Mouse (Mus musculus) MEL (cell line): ENCODE data around the gene Ak5. TPM values are rescaled to one million over a fixed set of nuclear protein-coding genes. Genes with fewer than 3 reads are reported as not detected.

Source experiments
- DNase-seq: peaks from one replicate; pipeline ENCODE4 v3.0.0; 2011; ENCODE audit warnings: low read depth, low spot score
- H3K27ac ChIP-seq: 2 replicates; pipeline ENCODE4 v1.5.1; 2012; ENCODE audit warnings: low read depth, mild to moderate bottlenecking, control low read depth, low read length, moderate library complexity; ENCODE audit not compliant: control insufficient read depth
- H3K27me3 ChIP-seq, 2 experiments: fragments of 150-350 bp in 1 of 2; sonication (generic) in 1 of 2; 2 replicates each; pipeline ENCODE4 v1.6.1; 2012; ENCODE audit warnings: low read length in 2 of 2, mild to moderate bottlenecking in 2 of 2, improper control_type of control experiment in 1 of 2, moderate library complexity in 1 of 2; ENCODE audit not compliant: insufficient read depth in 2 of 2, control insufficient read depth in 1 of 2
- H3K36me3 ChIP-seq, 2 experiments: 2 replicates each; pipeline ENCODE4 v1.6.1; 2012 to 2014; ENCODE audit warnings: low read length in 2 of 2, improper control_type of control experiment in 1 of 2, inconsistent platforms in 1 of 2, mild to moderate bottlenecking in 1 of 2; ENCODE audit not compliant: insufficient read depth in 2 of 2, control insufficient read depth in 1 of 2
- H3K4me1 ChIP-seq, 2 experiments: fragments of 150-350 bp in 1 of 2; sonication (generic) in 1 of 2; 2 replicates each; pipeline ENCODE4 v1.6.1; 2012; ENCODE audit warnings: low read length in 2 of 2, improper control_type of control experiment in 1 of 2, mild to moderate bottlenecking in 1 of 2; ENCODE audit not compliant: insufficient read depth in 2 of 2, control insufficient read depth in 1 of 2
- H3K4me3 ChIP-seq, 2 experiments: fragments of 150-350 bp in 1 of 2; sonication (generic) in 1 of 2; 2 replicates each; pipeline ENCODE4 v1.5.1; 2012; ENCODE audit warnings: low read depth in 2 of 2, low read length in 2 of 2, mild to moderate bottlenecking in 2 of 2, moderate library complexity in 2 of 2, control low read depth in 1 of 2, improper control_type of control experiment in 1 of 2; ENCODE audit not compliant: control insufficient read depth in 1 of 2, insufficient read depth in 1 of 2
- H3K79me2 ChIP-seq: 2 replicates; pipeline ENCODE4 v1.6.1; 2012; ENCODE audit warnings: mild to moderate bottlenecking, low read length, moderate library complexity; ENCODE audit not compliant: control insufficient read depth, poor library complexity, insufficient read depth
- H3K9ac ChIP-seq: 2 replicates; pipeline ENCODE4 v1.6.1; 2012; ENCODE audit warnings: low read depth, mild to moderate bottlenecking, control low read depth, low read length, moderate library complexity; ENCODE audit not compliant: control insufficient read depth, poor library complexity, severe bottlenecking
- H3K9me3 ChIP-seq: fragments of 150-350 bp; sonication (generic); replicated peaks from 2 replicates; pipeline ENCODE4 v1.6.1; 2012; ENCODE audit warnings: mild to moderate bottlenecking, low read length, improper control_type of control experiment, moderate library complexity; ENCODE audit not compliant: insufficient read depth
- BHLHE40 ChIP-seq: IDR thresholded peaks from 2 replicates; pipeline ENCODE4 v1.6.1; 2012; ENCODE audit warnings: low read depth, mild to moderate bottlenecking, inconsistent platforms, low read length, improper control_type of control experiment, borderline replicate concordance
- CHD1 ChIP-seq: IDR thresholded peaks from 2 replicates; pipeline ENCODE4 v1.6.1; 2012; ENCODE audit warnings: low read depth, mild to moderate bottlenecking, inconsistent platforms, low read length, improper control_type of control experiment
- CHD2 ChIP-seq: IDR thresholded peaks from 2 replicates; pipeline ENCODE4 v1.6.1; 2011; ENCODE audit warnings: low read length, improper control_type of control experiment
- CTCF ChIP-seq, 3 experiments: IDR thresholded peaks in 2 of 3; conservative IDR thresholded peaks in 1 of 3; 2 replicates each; pipeline ENCODE4 v1.5.1; 2011 to 2012; ENCODE audit warnings: low read length in 3 of 3, low read depth in 2 of 3, mild to moderate bottlenecking in 2 of 3, improper control_type of control experiment in 1 of 3, inconsistent platforms in 1 of 3, mixed read lengths in 1 of 3, moderate library complexity in 1 of 3; ENCODE audit not compliant: control insufficient read depth in 1 of 3, insufficient read depth in 1 of 3, poor library complexity in 1 of 3, severe bottlenecking in 1 of 3
- ELF1 ChIP-seq: IDR thresholded peaks from 2 replicates; pipeline ENCODE4 v1.6.1; 2014; ENCODE audit warnings: low read depth, mild to moderate bottlenecking, inconsistent platforms, low read length, improper control_type of control experiment, moderate library complexity
- EP300 ChIP-seq, 2 experiments: IDR thresholded peaks; 2 replicates each; pipeline ENCODE4 v1.6.1; 2011; ENCODE audit warnings: improper control_type of control experiment in 2 of 2, low read length in 2 of 2, low read depth in 1 of 2, mild to moderate bottlenecking in 1 of 2
- ETS1 ChIP-seq: IDR thresholded peaks from 2 replicates; pipeline ENCODE4 v1.6.1; 2012; ENCODE audit warnings: low read depth, mild to moderate bottlenecking, inconsistent platforms, low read length, improper control_type of control experiment, moderate library complexity
- HCFC1 ChIP-seq: IDR thresholded peaks from 2 replicates; pipeline ENCODE4 v1.6.1; 2012; ENCODE audit warnings: low read depth, mild to moderate bottlenecking, inconsistent platforms, low read length, improper control_type of control experiment, moderate library complexity
- MAFK ChIP-seq: IDR thresholded peaks from 2 replicates; pipeline ENCODE4 v1.6.1; 2011; ENCODE audit warnings: low read depth, mild to moderate bottlenecking, low read length, improper control_type of control experiment, borderline replicate concordance
- POLR2A ChIP-seq, 2 experiments: IDR thresholded peaks; 2 replicates each; pipeline ENCODE4 v1.6.1; 2011 to 2012; ENCODE audit warnings: low read length in 2 of 2, mild to moderate bottlenecking in 2 of 2, control low read depth in 1 of 2, improper control_type of control experiment in 1 of 2, low read depth in 1 of 2, moderate library complexity in 1 of 2; ENCODE audit not compliant: control insufficient read depth in 1 of 2, insufficient read depth in 1 of 2, poor library complexity in 1 of 2
- POLR2AphosphoS2 ChIP-seq: IDR thresholded peaks from 2 replicates; pipeline ENCODE4 v1.6.1; 2011; ENCODE audit warnings: low read length, improper control_type of control experiment
- RAD21 ChIP-seq: IDR thresholded peaks from 2 replicates; pipeline ENCODE4 v1.6.1; 2011; ENCODE audit warnings: mild to moderate bottlenecking, low read depth, low read length, improper control_type of control experiment
- RCOR1 ChIP-seq: IDR thresholded peaks from 2 replicates; pipeline ENCODE4 v1.6.1; 2012; ENCODE audit warnings: low read depth, mild to moderate bottlenecking, inconsistent platforms, low read length, improper control_type of control experiment
- SIN3A ChIP-seq: IDR thresholded peaks from 2 replicates; pipeline ENCODE4 v1.6.1; 2012; ENCODE audit warnings: low read length, improper control_type of control experiment, inconsistent platforms
- SMC3 ChIP-seq: IDR thresholded peaks from 2 replicates; pipeline ENCODE4 v1.6.1; 2011; ENCODE audit warnings: low read depth, low read length, improper control_type of control experiment
- TAL1 ChIP-seq: IDR thresholded peaks from 2 replicates; pipeline ENCODE4 v1.6.1; 2012; ENCODE audit warnings: mild to moderate bottlenecking, inconsistent platforms, low read length, moderate library complexity, mixed read lengths
- TBP ChIP-seq: IDR thresholded peaks from 2 replicates; pipeline ENCODE4 v1.8.0; 2011; ENCODE audit warnings: low read depth, low read length, improper control_type of control experiment
- UBTF ChIP-seq: IDR thresholded peaks from 2 replicates; pipeline ENCODE4 v1.6.1; 2012; ENCODE audit warnings: low read depth, mild to moderate bottlenecking, inconsistent platforms, low read length, improper control_type of control experiment, moderate library complexity, borderline replicate concordance; ENCODE audit not compliant: insufficient read depth
- USF1 ChIP-seq: IDR thresholded peaks from 2 replicates; pipeline ENCODE4 v1.6.1; 2014; ENCODE audit warnings: low read depth, mild to moderate bottlenecking, inconsistent platforms, low read length, improper control_type of control experiment, moderate library complexity
- USF2 ChIP-seq, 2 experiments: IDR thresholded peaks; 2 replicates each; pipeline ENCODE4 v1.6.1; 2011 to 2012; ENCODE audit warnings: improper control_type of control experiment in 2 of 2, low read length in 2 of 2, borderline replicate concordance in 1 of 2, inconsistent platforms in 1 of 2, low read depth in 1 of 2, mild to moderate bottlenecking in 1 of 2; ENCODE audit not compliant: insufficient read depth in 1 of 2
- ZMIZ1 ChIP-seq: IDR thresholded peaks from 2 replicates; pipeline ENCODE4 v1.6.1; 2012; ENCODE audit warnings: low read depth, mild to moderate bottlenecking, inconsistent platforms, low read length, improper control_type of control experiment, moderate library complexity
- ZNF384 ChIP-seq: IDR thresholded peaks from 2 replicates; pipeline ENCODE4 v1.6.1; 2012; ENCODE audit warnings: low read depth, mild to moderate bottlenecking, inconsistent platforms, low read length, improper control_type of control experiment
- polyA plus RNA-seq, 2 experiments: library from polyadenylated mRNA; stranded (reverse) in 1 of 2; unstranded in 1 of 2; fragments of >175 nt in 1 of 2; fragments of >200 nt in 1 of 2; gene quantifications; 2 replicates each; pipeline versions ENCODE4 v1.2.1 to v1.2.4; 2012; ENCODE audit warnings: low replicate concordance in 2 of 2, low read depth in 1 of 2; ENCODE audit not compliant: insufficient read length in 2 of 2, insufficient read depth in 1 of 2, missing spikeins in 1 of 2
- total RNA-seq: library from RNA; depleted of rRNA; stranded (reverse); fragments of 300-350 nt; gene quantifications from 2 replicates; pipeline ENCODE4 v1.2.3, GENCODE M21; 2012

The Ak5 gene
- total and polyA plus RNA-seq, 3 experiments: 0.06 to 0.31 TPM; not detected in 1

- Histone ChIP-seq H3K36me3 (peaks cover 0 to 35% of the 10 kb centered on the region in 2 experiments; a peak in 2 of 4 replicates), H3K4me3 (no peak overlapping the region), H3K9ac (no peak overlapping the region), H3K27ac (no peak overlapping the region), H3K79me2 (no peaks in the 10 kb centered on the region; the same call in 1 of the 2 replicates), H3K4me1 (peaks cover 34 to 35% of the 10 kb centered on the region in 2 experiments), H3K27me3 (no peaks in the 10 kb centered on the region), H3K9me3 (no peaks in the 10 kb centered on the region)
- DNase-seq: no peak
- no peak for TF ChIP-seq SIN3A
- no peak for TF ChIP-seq POLR2AphosphoS2
- TF ChIP-seq USF2 (IDR thresholded peaks at IDR 0.05; ENCODE audit: borderline replicate concordance in 1 of 2, insufficient read depth in 1 of 2, low read depth in 1 of 2, low read length in 2 of 2): no peak
- no peak for TF ChIP-seq SMC3
- TF ChIP-seq RCOR1: no peak
- TF ChIP-seq RAD21: no peak
- no peak for TF ChIP-seq CHD1
- no peak for TF ChIP-seq CHD2
- no peak for TF ChIP-seq TBP
- TF ChIP-seq CTCF (IDR thresholded peaks at IDR 0.05 in 2 of 3, conservative IDR thresholded peaks at IDR 0.05 in 1 of 3; ENCODE audit: control insufficient read depth in 1 of 3, insufficient read depth in 1 of 3, low read depth in 2 of 3, low read length in 3 of 3, poor library complexity in 1 of 3, severe bottlenecking in 1 of 3): no peak
- no peak for TF ChIP-seq EP300 (IDR thresholded peaks at IDR 0.05; ENCODE audit: low read depth in 1 of 2, low read length in 2 of 2)
- TF ChIP-seq UBTF: no peak
- no peak for TF ChIP-seq POLR2A (IDR thresholded peaks at IDR 0.05; ENCODE audit: control insufficient read depth in 1 of 2, insufficient read depth in 1 of 2, low read depth in 1 of 2, low read length in 2 of 2, poor library complexity in 1 of 2)
- TF ChIP-seq ZNF384: no peak
- no peak for TF ChIP-seq TAL1
- TF ChIP-seq ZMIZ1: no peak
- TF ChIP-seq ETS1: no peak
- TF ChIP-seq HCFC1: no peak
Measured at GRCm38 (mm10) chr3:152554366-152554765, 113.8 kb downstream of the Ak5 start.

DNA sequence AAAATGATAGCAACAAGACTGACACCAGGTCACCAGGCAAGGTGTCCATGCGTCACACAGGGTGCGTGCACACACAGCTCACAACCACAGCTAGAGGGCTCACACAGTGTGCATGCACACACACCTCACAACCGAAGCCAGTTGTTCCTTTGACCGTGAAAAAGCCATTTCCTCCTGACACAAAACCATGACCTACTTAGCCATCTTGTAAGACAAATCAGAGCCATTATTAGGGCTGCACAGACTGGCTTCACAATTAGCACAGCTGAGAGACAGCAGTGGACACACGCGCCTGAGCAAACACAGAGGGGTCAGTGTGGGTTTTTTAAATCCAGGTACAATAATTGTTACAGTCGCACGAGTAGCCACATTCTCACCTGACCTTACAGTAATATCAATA lies 115.5 kb downstream of the Ak5 start:
- no peaks in the 10 kb centered on the region for H3K27me3 ChIP-seq
- H3K36me3 ChIP-seq: peaks cover 0 to 25% of the 10 kb centered on the region in 2 experiments; a peak in 2 of 4 replicates
- no peak for DNase-seq
- H3K79me2 ChIP-seq: no peaks in the 10 kb centered on the region
- no peak overlapping the region for H3K27ac ChIP-seq
- H3K9me3 ChIP-seq: no peaks in the 10 kb centered on the region
- no peak overlapping the region for H3K4me3 ChIP-seq
- TF ChIP-seq TBP: no peak
- no peak for TF ChIP-seq SIN3A
- no peak for TF ChIP-seq BHLHE40
- TF ChIP-seq CHD2: no peak
- TF ChIP-seq UBTF: no peak
- TF ChIP-seq RAD21: no peak
- TF ChIP-seq POLR2AphosphoS2: no peak
- TF ChIP-seq USF1: no peak
- TF ChIP-seq MAFK: no peak
- TF ChIP-seq ZNF384: no peak
- no peak for TF ChIP-seq SMC3
- no peak for TF ChIP-seq ETS1
- no peak for TF ChIP-seq ELF1
- H3K9ac ChIP-seq: no peak overlapping the region
- H3K4me1 ChIP-seq: peaks cover 28 to 31% of the 10 kb centered on the region in 2 experiments
